Mouse (Mus musculus) lung, adult 2 months (tissue): ENCODE measurements around the gene Hpcal1. TPM values are rescaled to one million over a fixed set of nuclear protein-coding genes. Genes with fewer than 3 reads are reported as not detected.

Experiments used
- DNase-seq: peaks from one replicate; pipeline ENCODE4 v3.0.0; 2022
- H3K4me1 ChIP-seq: fragments of 200-500 bp; 2 replicates; pipeline ENCODE4 v1.6.1; 2011; ENCODE audit warnings: low read length; ENCODE audit not compliant: control insufficient read depth, insufficient read depth
- H3K4me3 ChIP-seq: fragments of 200-500 bp; replicated peaks from 2 replicates; pipeline ENCODE3; 2011; ENCODE audit warnings: low read depth, mild to moderate bottlenecking, control low read depth, low read length; ENCODE audit errors: extremely low read depth
- CTCF ChIP-seq: fragments of 200-500 bp; IDR thresholded peaks from 2 replicates; pipeline ENCODE4 v1.5.1; 2011; ENCODE audit warnings: mild to moderate bottlenecking, low read length, control low read depth; ENCODE audit not compliant: insufficient read depth
- POLR2A ChIP-seq: fragments of 200-500 bp; IDR thresholded peaks from 2 replicates; pipeline ENCODE4 v1.6.1; 2011; ENCODE audit warnings: low read depth, mild to moderate bottlenecking, control low read depth, low read length, borderline replicate concordance; ENCODE audit errors: extremely low read depth
- WGBS: fragments of 180-500 bp; shearing (Covaris S2); methylation state at CpG from one replicate; pipeline ENCODE4 v1.1.7; 2018; 5-methylcytosine and 5-hydroxymethylcytosine counted together
- polyA plus RNA-seq: library from polyadenylated mRNA; depleted of rRNA; stranded (reverse); fragments of >200 nt; gene quantifications from 2 replicates; pipeline ENCODE4 v1.2.3, GENCODE M21; 2012; rRNA removed

The Hpcal1 gene
- polyA plus RNA-seq = 188 and 222 TPM in 2 replicates

DNA sequence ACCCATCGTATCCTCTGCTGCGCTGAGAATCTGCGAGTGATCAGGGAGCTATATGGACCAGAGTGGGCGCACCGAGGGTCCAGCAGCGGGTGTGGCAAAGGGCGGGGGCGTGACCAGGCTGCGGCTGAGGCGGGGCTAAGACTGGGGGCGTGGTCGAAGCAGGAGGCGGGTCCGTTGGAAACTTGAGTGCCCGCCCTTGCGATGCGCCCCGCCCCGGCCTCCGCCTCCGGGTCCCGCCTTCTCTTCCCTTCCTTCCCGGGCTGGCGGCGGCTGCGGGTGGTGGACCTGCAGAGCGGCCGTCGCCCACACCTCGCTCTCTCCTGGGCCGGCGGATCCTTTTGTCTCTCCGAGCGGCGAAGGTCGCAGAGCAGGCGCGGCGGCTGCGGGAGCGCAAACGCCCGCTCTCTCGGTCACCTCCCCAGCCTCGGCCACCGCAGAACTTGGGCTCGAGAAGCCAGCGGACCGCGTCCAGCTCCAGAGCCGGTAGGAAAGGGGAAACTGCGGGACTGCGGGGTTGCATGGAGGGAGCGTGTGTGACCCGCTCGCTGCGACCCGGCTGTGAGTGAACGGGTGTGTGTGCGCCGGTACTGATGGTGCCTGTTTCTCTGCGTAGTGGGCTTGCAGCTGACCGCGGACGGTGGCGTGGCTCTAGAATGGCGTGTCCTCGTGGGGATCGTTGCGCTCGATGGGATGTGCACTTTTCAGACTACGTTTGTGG lies at the start of gene Hpcal1:
Hpcal1 (plus strand) TSS at position 293 of the 718 bp plus-strand sequence.
- H3K4me1 ChIP-seq = peaks cover 28% of the 10 kb centered on the region
- TF ChIP-seq POLR2A (peak; percentile 76), CTCF (no peak)
- WGBS = under 1% methylated on average over 72 of the region's 72 CpGs
- DNase-seq = peak; percentile 99
- H3K4me3 ChIP-seq = peak within 1 kb of the TSS; percentile 100

DNA sequence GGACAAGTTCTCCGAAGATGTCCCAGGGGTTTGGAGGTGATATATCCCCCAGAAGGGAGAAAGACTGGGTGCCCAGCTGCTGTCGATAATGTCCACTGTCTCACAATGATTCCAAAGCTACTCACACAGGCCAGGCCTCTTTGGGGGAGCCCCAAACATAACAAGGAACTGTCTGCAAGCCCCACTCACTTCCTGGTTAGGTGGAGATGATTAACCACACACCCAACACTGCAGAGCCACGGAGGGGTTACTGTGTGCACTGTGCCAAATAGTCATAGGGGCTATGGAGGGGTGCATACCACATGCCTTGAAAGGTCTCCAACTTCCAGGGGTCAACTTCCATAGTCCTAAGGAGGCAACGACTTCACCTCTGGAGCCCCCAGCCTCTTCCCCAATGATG lies 49.4 kb upstream of the Hpcal1 start:
- WGBS = 65% methylated on average over 4 of the region's 4 CpGs

DNA sequence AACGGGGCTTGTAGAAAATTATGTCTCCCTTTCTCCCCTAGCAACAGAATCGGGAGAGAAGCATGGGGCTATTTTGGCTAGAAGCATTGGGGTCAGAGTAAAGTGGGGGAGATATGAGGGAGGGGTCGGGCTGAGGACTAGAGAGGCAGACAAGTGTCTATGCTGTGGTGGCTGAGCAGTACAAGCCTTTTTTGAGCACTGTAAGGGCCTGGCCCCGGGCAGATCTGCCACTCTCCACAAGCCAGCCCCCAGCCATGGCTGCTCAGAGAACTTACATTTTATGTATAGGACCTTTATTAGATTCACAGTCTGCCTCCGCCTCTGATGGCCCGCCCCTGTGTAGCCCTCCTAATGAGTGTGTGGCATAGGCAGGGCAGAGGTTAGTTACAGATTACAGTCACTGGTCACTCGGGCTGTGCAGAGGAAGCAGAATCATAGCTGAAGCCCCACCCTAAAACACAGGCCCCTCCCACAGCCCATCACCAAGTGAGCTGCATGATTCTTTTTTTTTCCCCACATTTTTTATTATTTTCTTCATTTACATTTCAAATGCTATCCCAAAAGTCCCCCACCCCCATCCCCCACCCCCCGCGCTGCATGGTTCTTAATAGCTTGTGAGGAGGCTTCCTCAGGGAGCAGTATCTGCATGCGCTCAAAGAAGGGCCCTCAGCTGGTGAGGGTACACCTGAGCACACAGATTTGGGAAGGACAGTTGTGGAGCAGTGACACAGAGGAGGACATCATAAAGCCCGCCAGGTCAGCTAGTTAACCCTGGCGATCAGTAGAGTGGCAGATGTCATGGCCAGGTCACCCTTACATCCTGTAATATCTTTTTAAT lies 46.1 kb upstream of the Hpcal1 start:
- WGBS = 75% methylated on average over 12 of the region's 12 CpGs
- no peak for TF ChIP-seq POLR2A
- TF ChIP-seq CTCF = no peak
- DNase-seq = no peak
- Histone ChIP-seq H3K4me3 (no peak overlapping the region), H3K4me1 (no peaks in the 10 kb centered on the region)

More for the DNA sequence above, 49.4 kb upstream of the Hpcal1 start:
- no peak for DNase-seq
- TF ChIP-seq CTCF (no peak), POLR2A (no peak)
- H3K4me1 ChIP-seq = no peaks in the 10 kb centered on the region
- no peak overlapping the region for H3K4me3 ChIP-seq

DNA sequence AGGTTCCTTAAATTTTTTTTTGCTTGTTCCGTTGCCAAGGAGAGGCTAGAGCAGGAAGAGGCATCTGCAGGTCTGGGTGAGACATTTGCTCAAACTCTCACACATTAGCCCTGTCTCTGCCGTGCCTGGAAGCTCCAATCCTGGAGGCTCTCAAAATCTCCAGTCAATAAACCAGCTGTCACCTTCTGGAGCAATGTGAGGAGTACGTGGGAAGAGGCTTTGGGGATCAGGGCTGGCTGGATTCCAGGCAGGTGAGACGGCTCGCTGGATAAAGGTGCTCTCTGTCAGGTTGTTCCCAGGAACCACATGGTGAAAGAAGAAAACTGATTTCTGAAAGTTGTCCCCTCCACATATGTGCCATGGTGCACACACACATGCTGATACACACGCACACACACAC lies 44.2 kb upstream of the Hpcal1 start:
- no peak for DNase-seq
- H3K4me1 ChIP-seq = no peaks in the 10 kb centered on the region
- 59% methylated on average over 6 of the region's 6 CpGs for WGBS
- no peak overlapping the region for H3K4me3 ChIP-seq
- no peak for TF ChIP-seq POLR2A
- no peak for TF ChIP-seq CTCF

DNA sequence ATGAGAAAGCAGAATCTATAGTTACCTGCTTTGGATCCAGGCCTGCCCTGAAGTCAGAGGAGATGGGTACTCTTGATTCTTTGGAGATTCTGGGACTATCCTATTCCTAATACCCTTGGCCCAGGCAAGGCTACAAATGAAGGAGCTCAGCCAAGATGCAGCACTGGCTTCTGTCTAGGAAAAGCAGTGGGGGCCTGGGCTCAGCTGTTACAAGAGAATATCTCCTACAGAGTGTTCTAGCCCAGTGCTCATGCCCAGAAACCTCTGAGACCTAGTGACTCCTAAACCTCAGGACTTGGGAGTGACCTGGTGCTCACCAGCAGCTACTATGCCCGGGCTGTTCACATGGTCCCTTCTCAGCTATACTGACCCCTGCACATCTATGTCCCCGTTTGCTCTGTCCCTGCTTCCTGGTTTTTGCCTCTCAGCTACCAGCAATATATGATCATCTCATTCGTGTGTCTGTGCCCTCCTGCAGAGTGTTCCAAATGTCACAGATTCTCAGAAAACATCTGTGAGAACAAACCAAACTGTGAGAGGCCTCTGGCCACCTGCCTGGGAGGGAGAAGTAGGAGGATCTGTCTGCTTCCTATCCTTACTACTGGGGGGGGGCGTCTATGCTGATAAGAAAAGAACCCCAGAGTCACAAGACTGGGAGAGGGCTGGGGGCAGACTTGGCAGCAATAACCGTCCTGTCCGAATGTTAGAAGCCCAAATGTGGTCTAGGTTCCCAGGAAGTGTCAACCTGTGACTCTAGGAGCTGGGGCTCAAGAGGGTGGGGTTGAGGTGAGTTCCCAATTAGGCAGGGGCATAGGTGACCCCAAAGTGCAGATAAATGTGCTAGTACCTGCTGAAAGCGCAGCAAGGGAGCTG lies 39.2 kb upstream of the Hpcal1 start:
- H3K4me3 ChIP-seq = no peak overlapping the region
- DNase-seq = no peak
- no peaks in the 10 kb centered on the region for H3K4me1 ChIP-seq
- TF ChIP-seq POLR2A (no peak), CTCF (no peak)
- 75% methylated on average over 7 of the region's 7 CpGs for WGBS

DNA sequence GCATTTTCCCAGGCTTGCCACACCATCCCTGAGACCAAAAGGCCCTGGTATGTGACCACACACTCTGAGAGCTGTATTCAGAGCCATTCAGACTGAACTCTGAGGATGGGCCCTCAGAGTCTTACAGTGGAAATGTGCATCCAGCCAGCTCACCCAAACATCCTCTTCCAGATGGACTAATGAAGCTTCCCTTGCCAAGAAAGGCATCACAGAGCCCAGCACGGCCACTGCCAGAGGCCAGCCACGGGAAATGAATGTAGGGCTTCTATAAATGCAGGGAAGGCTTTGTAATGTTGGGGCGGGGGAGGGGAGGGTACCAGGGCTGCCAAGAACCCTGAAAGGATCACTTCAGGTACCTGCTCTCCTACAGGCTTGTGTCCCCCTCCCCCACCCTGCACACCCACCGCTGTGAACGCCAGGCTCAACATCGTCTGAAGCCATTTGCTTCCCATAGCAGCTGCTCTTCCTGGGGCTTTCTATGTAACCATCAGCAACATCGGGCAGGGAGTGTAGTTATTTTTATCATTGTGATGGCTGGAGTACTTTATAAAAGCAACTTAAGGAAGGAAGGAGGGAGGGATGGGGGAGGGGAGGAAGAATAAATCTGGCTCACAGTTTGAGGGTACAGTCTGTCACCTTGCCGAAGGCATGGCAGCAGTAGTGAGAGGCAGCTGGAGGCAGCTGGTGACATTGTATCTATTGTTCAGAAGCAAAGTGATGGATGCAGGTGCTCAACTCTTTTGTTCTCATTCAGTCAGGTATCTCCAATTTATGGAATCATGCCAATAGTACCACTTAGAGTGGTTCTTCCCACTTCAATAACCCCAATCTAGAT lies 38.2 kb upstream of the Hpcal1 start:
- 38% methylated on average over 8 of the region's 8 CpGs for WGBS
- Histone ChIP-seq H3K4me1 (no peaks in the 10 kb centered on the region), H3K4me3 (no peak overlapping the region)
- no peak for TF ChIP-seq POLR2A
- TF ChIP-seq CTCF = no peak
- no peak for DNase-seq

DNA sequence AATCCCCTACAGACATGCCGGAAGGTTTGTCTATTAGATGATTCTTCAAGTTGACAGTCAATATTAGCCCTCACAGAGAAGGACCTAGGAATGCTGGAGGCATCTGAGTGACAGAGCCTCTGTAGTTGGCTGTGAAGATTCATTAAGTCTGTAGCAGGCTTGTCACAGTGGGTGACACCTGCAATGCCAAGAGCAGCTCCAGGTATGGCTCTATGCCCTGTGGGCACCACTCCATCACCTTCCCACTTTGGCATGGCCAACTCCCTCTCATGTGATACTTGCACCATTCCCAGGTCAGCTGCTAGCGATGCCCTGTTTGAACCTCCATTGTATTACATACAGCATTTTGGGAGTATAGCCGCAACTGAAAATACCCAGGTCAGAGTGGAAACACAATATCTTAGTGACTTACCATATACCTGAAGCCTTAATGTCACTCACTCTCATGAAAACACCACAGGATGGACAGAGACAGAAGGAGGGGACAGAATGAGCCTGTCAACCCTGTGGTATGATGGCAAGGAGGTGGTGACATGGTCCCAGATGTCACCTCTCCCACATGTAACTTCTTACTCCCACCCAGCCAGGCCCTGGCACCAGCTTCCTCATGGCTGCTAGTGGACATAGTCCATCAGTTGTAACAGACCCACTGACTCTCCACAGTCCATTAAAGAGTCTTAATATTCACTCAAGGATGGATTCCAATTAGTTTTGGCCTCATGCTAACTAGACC lies 37.4 kb upstream of the Hpcal1 start:
- no peak overlapping the region for H3K4me3 ChIP-seq
- DNase-seq = no peak
- WGBS = 94% methylated on average over 3 of the region's 3 CpGs
- TF ChIP-seq CTCF = no peak
- TF ChIP-seq POLR2A = no peak
- no peaks in the 10 kb centered on the region for H3K4me1 ChIP-seq

DNA sequence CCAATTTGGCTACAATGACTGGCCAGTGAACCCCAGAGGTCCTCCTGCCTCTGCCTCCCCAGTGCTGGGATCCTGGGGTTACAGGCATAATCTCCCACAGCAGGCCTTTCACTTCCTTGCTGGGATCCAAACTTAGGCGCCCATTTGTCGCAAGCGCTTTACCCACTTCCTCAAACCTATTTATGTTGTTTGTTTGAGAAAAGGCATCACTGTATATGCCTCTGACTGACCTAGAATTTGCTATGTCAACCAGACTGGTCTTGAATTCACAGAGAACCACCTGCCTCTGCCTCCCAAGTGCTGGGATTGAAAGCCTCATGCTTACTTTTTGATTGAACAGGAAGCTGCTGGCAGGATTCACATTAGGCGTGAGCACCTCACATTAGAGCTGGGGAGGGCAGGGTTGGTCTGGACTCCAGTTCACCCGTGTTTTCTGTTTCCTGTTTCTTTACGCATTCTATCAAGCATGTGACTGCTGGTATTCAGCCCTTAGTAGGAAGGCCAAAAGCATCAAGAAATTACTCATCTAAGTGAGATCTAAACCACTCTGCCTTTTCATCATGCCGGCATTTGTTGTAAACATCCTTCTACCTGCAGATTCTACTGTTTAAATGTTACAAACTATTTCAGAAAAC lies 33.0 kb upstream of the Hpcal1 start:
- WGBS = 74% methylated on average over 7 of the region's 7 CpGs
- DNase-seq = no peak
- Histone ChIP-seq H3K4me1 (no peaks in the 10 kb centered on the region), H3K4me3 (no peak overlapping the region)
- TF ChIP-seq POLR2A (no peak), CTCF (no peak)
